Mouse (Mus musculus) megakaryocyte progenitor cell, adult 5-6 weeks (primary cell): ENCODE measurements around the gene Lpcat3. TPM values are rescaled to one million over a fixed set of nuclear protein-coding genes. Genes with fewer than 3 reads are reported as not detected.
"Not testable (repeated sequence)": the region's sequence is repeated elsewhere in the genome, so short reads cannot be mapped to it uniquely, and the experiment has no call there.

ENCODE experiments used
- ATAC-seq: replicated peaks from 2 replicates; pipeline ENCODE4 v1.8.0; 2016; ENCODE audit warnings: mild to moderate bottlenecking, moderate TSS enrichment, inconsistent platforms; ENCODE audit not compliant: poor library complexity
- total RNA-seq, 2 experiments: library from RNA; stranded (forward) in 1 of 2; stranded (reverse) in 1 of 2; fragments of 157-497, 149-512 nt in 1 of 2; fragments of 200-1000 nt in 1 of 2; gene quantifications; 2 replicates each; pipeline versions ENCODE4 v1.2.3 to v1.2.4; 2015 to 2017

The Lpcat3 gene
- total RNA-seq (2015) (38.4 and 40.7 TPM in 2 replicates), total RNA-seq (2017) (27.8 and 28.8 TPM in 2 replicates)

- ATAC-seq: peak; percentile 87
Measured at GRCm38 (mm10) chr6:124662477-124663423, at the start of gene Lpcat3. Lpcat3 (plus strand) TSS chr6:124663027.

- ATAC-seq: no peak
Measured at GRCm38 (mm10) chr6:124625612-124626011, 37.2 kb upstream of the Lpcat3 start.

GRCm38 (mm10) chr6:124626184-124626583 lies 36.6 kb upstream of the Lpcat3 start:
- peak; percentile 57 for ATAC-seq

- peak; percentile 48 for ATAC-seq
Measured at GRCm38 (mm10) chr6:124630763-124631162, 32.1 kb upstream of the Lpcat3 start.

- not testable (repeated sequence) for ATAC-seq
Measured at GRCm38 (mm10) chr6:124635985-124636384, 26.8 kb upstream of the Lpcat3 start, which contains the start of gene C1s2. C1s2 (minus strand) TSS chr6:124636085.

- peak; percentile 74 for ATAC-seq
Measured at GRCm38 (mm10) chr6:124636858-124637460, 25.9 kb upstream of the Lpcat3 start.

- ATAC-seq: peak; percentile 26
Measured at GRCm38 (mm10) chr6:124640041-124640440, 22.8 kb upstream of the Lpcat3 start.

GRCm38 (mm10) chr6:124640997-124641396 lies 21.8 kb upstream of the Lpcat3 start:
- ATAC-seq: peak; percentile 71

GRCm38 (mm10) chr6:124646394-124646793 lies 16.4 kb upstream of the Lpcat3 start:
- peak; percentile 94 for ATAC-seq

GRCm38 (mm10) chr6:124655893-124656292 lies 6.9 kb upstream of the Lpcat3 start:
- ATAC-seq: no peak; the same call in 1 of the 2 replicates

- ATAC-seq: no peak
Measured at GRCm38 (mm10) chr6:124658067-124658466, 4.8 kb upstream of the Lpcat3 start.

GRCm38 (mm10) chr6:124661156-124661806 lies 1.5 kb upstream of the Lpcat3 start:
- no peak for ATAC-seq

- no peak for ATAC-seq
Measured at GRCm38 (mm10) chr6:124661995-124662394, 832 bp upstream of the Lpcat3 start.

GRCm38 (mm10) chr6:124663424-124663795 lies 583 bp downstream of the Lpcat3 start:
- ATAC-seq: no peak

GRCm38 (mm10) chr6:124664256-124664655 lies 1.4 kb downstream of the Lpcat3 start:
- no peak for ATAC-seq

- no peak for ATAC-seq
Measured at GRCm38 (mm10) chr6:124665011-124665410, 2.2 kb downstream of the Lpcat3 start.

GRCm38 (mm10) chr6:124669234-124669859 lies 6.5 kb downstream of the Lpcat3 start:
- ATAC-seq: peak; percentile 32

GRCm38 (mm10) chr6:124670281-124670900 lies 7.6 kb downstream of the Lpcat3 start:
- no peak for ATAC-seq

- ATAC-seq: 0 out of 2 replicates have a peak, but pooled peaks have one; percentile 42
Measured at GRCm38 (mm10) chr6:124672100-124672499, 9.3 kb downstream of the Lpcat3 start.

- ATAC-seq: no peak
Measured at GRCm38 (mm10) chr6:124673619-124674018, 10.8 kb downstream of the Lpcat3 start.
